Mouse (Mus musculus) lung, embryonic 15.5 days (tissue): ENCODE measurements around the gene Slit3. TPM values are rescaled to one million over a fixed set of nuclear protein-coding genes. Genes with fewer than 3 reads are reported as not detected.

Experiments used
- ATAC-seq: fragments of 200-750 bp; cut with Nextera tagmentation; 2 replicates; pipeline ENCODE4 v1.8.0; 2017; ENCODE audit warnings: moderate number of reproducible peaks, borderline replicate concordance; ENCODE audit not compliant: low FRiP score, low TSS enrichment; ENCODE audit errors: extremely low read depth
- H3K27ac ChIP-seq: fragments of 300-500 bp; sonication (generic); 2 replicates; pipeline ENCODE4 v1.5.1; 2015; ENCODE audit warnings: moderate library complexity, mild to moderate bottlenecking, inconsistent platforms
- H3K27me3 ChIP-seq: fragments of 300-500 bp; sonication (generic); 2 replicates; pipeline ENCODE4 v1.6.1; 2015; ENCODE audit warnings: inconsistent platforms
- H3K36me3 ChIP-seq: fragments of 300-500 bp; sonication (generic); 2 replicates; pipeline ENCODE4 v1.6.1; 2015; ENCODE audit warnings: inconsistent platforms
- H3K4me1 ChIP-seq: fragments of 300-500 bp; sonication (generic); 2 replicates; pipeline ENCODE4 v1.6.1; 2015; ENCODE audit warnings: inconsistent platforms
- H3K4me2 ChIP-seq: fragments of 300-500 bp; sonication (generic); 2 replicates; pipeline ENCODE4 v1.6.1; 2015; ENCODE audit warnings: inconsistent platforms, mild to moderate bottlenecking, moderate library complexity
- H3K4me3 ChIP-seq: fragments of 300-500 bp; sonication (generic); 2 replicates; pipeline ENCODE4 v1.5.1; 2015; ENCODE audit warnings: mild to moderate bottlenecking, inconsistent platforms
- H3K9ac ChIP-seq: fragments of 300-500 bp; sonication (generic); 2 replicates; pipeline ENCODE4 v1.6.1; 2015; ENCODE audit warnings: inconsistent platforms
- H3K9me3 ChIP-seq: fragments of 300-500 bp; sonication (generic); 2 replicates; pipeline ENCODE4 v1.6.1; 2016; ENCODE audit warnings: inconsistent platforms
- WGBS: fragments of 180-500 bp; shearing (Covaris S2); methylation state at CpG from one replicate; pipeline ENCODE4 v1.1.7; 2015; 5-methylcytosine and 5-hydroxymethylcytosine counted together
- polyA plus RNA-seq: library from polyadenylated mRNA; unstranded; fragments of >200 nt; fragmentation: Nextera tagmentation; extraction: Ambion mirVana; gene quantifications from 2 replicates; pipeline ENCODE4 v1.2.1, GENCODE M21; 2015

Slit3 gene
- polyA plus RNA-seq, 1 experiment from 2014 or later: 21.4 TPM

GRCm38 (mm10) chr11:35318433-35319020, 197.5 kb downstream of the Slit3 start:
- no peak for ATAC-seq
- WGBS: 76% methylated on average over 12 of the region's 12 CpGs

GRCm38 (mm10) chr11:35320518-35320917, 199.5 kb downstream of the Slit3 start:
- H3K9ac ChIP-seq: no peak overlapping the region
- H3K9me3 ChIP-seq: no peaks in the 10 kb centered on the region
- no peaks in the 10 kb centered on the region for H3K4me1 ChIP-seq
- H3K36me3 ChIP-seq: no peaks in the 10 kb centered on the region
- H3K27ac ChIP-seq: no peak overlapping the region
- H3K4me3 ChIP-seq: no peak overlapping the region
- ATAC-seq: no peak
- no peaks in the 10 kb centered on the region for H3K27me3 ChIP-seq
- 80% methylated on average over 3 of the region's 3 CpGs for WGBS
- H3K4me2 ChIP-seq: no peak overlapping the region

More at GRCm38 (mm10) chr11:35318433-35319020, 197.5 kb downstream of the Slit3 start:
- Histone ChIP-seq H3K9ac (no peak overlapping the region), H3K27me3 (no peaks in the 10 kb centered on the region), H3K4me2 (no peak overlapping the region), H3K36me3 (no peaks in the 10 kb centered on the region), H3K4me1 (0 out of 2 replicates have a peak, but pooled peaks cover 3% of the 10 kb centered on the region), H3K27ac (no peak overlapping the region), H3K9me3 (no peaks in the 10 kb centered on the region), H3K4me3 (no peak overlapping the region)

GRCm38 (mm10) chr11:35324397-35324796, 203.4 kb downstream of the Slit3 start:
- ATAC-seq: no peak
- Histone ChIP-seq H3K4me1 (no peaks in the 10 kb centered on the region), H3K27me3 (no peaks in the 10 kb centered on the region), H3K36me3 (no peaks in the 10 kb centered on the region), H3K9me3 (no peaks in the 10 kb centered on the region), H3K4me2 (no peak overlapping the region), H3K4me3 (no peak overlapping the region), H3K27ac (no peak overlapping the region), H3K9ac (no peak overlapping the region)
- WGBS: 49% methylated on average over 5 of the region's 5 CpGs

- no peaks in the 10 kb centered on the region for H3K4me1 ChIP-seq
- no peak overlapping the region for H3K4me3 ChIP-seq
- no peaks in the 10 kb centered on the region; the same call in 1 of the 2 replicates for H3K27me3 ChIP-seq
- ATAC-seq: no peak
- WGBS: 44% methylated on average over 10 of the region's 10 CpGs
- H3K9me3 ChIP-seq: no peaks in the 10 kb centered on the region
- H3K36me3 ChIP-seq: no peaks in the 10 kb centered on the region
- H3K27ac ChIP-seq: no peak overlapping the region
- H3K4me2 ChIP-seq: no peak overlapping the region
- no peak overlapping the region for H3K9ac ChIP-seq
Measured at GRCm38 (mm10) chr11:35325131-35325995, 204.3 kb downstream of the Slit3 start.

GRCm38 (mm10) chr11:35326346-35326745, 205.3 kb downstream of the Slit3 start:
- Histone ChIP-seq H3K4me3 (no peak overlapping the region), H3K27me3 (no peaks in the 10 kb centered on the region; the same call in 1 of the 2 replicates), H3K9me3 (no peaks in the 10 kb centered on the region), H3K4me2 (no peak overlapping the region), H3K4me1 (no peaks in the 10 kb centered on the region), H3K36me3 (no peaks in the 10 kb centered on the region), H3K27ac (no peak overlapping the region), H3K9ac (no peak overlapping the region)
- no peak for ATAC-seq
- WGBS: 40% methylated on average over 3 of the region's 3 CpGs

- no peaks in the 10 kb centered on the region for H3K4me1 ChIP-seq
- no peak for ATAC-seq
- no peaks in the 10 kb centered on the region for H3K9me3 ChIP-seq
- H3K36me3 ChIP-seq: no peaks in the 10 kb centered on the region
- H3K27ac ChIP-seq: no peak overlapping the region
- no peak overlapping the region for H3K9ac ChIP-seq
- H3K27me3 ChIP-seq: no peaks in the 10 kb centered on the region; the same call in 1 of the 2 replicates
- 66% methylated on average over 1 of the region's 1 CpGs for WGBS
- H3K4me3 ChIP-seq: no peak overlapping the region
- no peak overlapping the region for H3K4me2 ChIP-seq
Measured at GRCm38 (mm10) chr11:35327899-35328298, 206.9 kb downstream of the Slit3 start.

- Histone ChIP-seq H3K4me1 (no peaks in the 10 kb centered on the region), H3K36me3 (no peaks in the 10 kb centered on the region), H3K4me2 (no peak overlapping the region), H3K9me3 (no peaks in the 10 kb centered on the region), H3K27me3 (no peaks in the 10 kb centered on the region; the same call in 1 of the 2 replicates), H3K27ac (no peak overlapping the region), H3K9ac (no peak overlapping the region), H3K4me3 (no peak overlapping the region)
- no peak for ATAC-seq
- 64% methylated on average over 3 of the region's 3 CpGs for WGBS
Measured at GRCm38 (mm10) chr11:35331476-35331875, 210.5 kb downstream of the Slit3 start.

- Histone ChIP-seq H3K9ac (no peak overlapping the region), H3K9me3 (no peaks in the 10 kb centered on the region), H3K27ac (no peak overlapping the region), H3K27me3 (no peaks in the 10 kb centered on the region), H3K4me3 (no peak overlapping the region), H3K4me2 (no peak overlapping the region), H3K36me3 (no peaks in the 10 kb centered on the region), H3K4me1 (0 out of 2 replicates have a peak, but pooled peaks cover 3% of the 10 kb centered on the region)
- WGBS: 66% methylated on average over 8 of the region's 8 CpGs
- no peak for ATAC-seq
Measured at GRCm38 (mm10) chr11:35336558-35336957, 215.5 kb downstream of the Slit3 start.

- ATAC-seq: no peak
- Histone ChIP-seq H3K36me3 (no peaks in the 10 kb centered on the region), H3K27ac (no peak overlapping the region), H3K4me3 (no peak overlapping the region), H3K4me1 (0 out of 2 replicates have a peak, but pooled peaks cover 3% of the 10 kb centered on the region), H3K27me3 (no peaks in the 10 kb centered on the region), H3K9ac (no peak overlapping the region), H3K9me3 (no peaks in the 10 kb centered on the region), H3K4me2 (no peak overlapping the region)
- 68% methylated on average over 8 of the region's 8 CpGs for WGBS
Measured at GRCm38 (mm10) chr11:35337493-35337892, 216.5 kb downstream of the Slit3 start.

GRCm38 (mm10) chr11:35337927-35338819, 217.1 kb downstream of the Slit3 start:
- H3K27ac ChIP-seq: no peak overlapping the region
- 82% methylated on average over 19 of the region's 19 CpGs for WGBS

GRCm38 (mm10) chr11:35340752-35341151, 219.7 kb downstream of the Slit3 start:
- H3K27ac ChIP-seq: no peak overlapping the region
- no peak overlapping the region for H3K9ac ChIP-seq
- no peaks in the 10 kb centered on the region for H3K27me3 ChIP-seq
- no peak overlapping the region for H3K4me3 ChIP-seq
- H3K4me1 ChIP-seq: 0 out of 2 replicates have a peak, but pooled peaks cover 3% of the 10 kb centered on the region
- no peak; the same call in 1 of the 2 replicates for ATAC-seq
- no peaks in the 10 kb centered on the region for H3K36me3 ChIP-seq
- 38% methylated on average over 6 of the region's 6 CpGs for WGBS
- no peaks in the 10 kb centered on the region for H3K9me3 ChIP-seq
- no peak overlapping the region for H3K4me2 ChIP-seq

More at GRCm38 (mm10) chr11:35337927-35338819, 217.1 kb downstream of the Slit3 start:
- Histone ChIP-seq H3K4me2 (no peak overlapping the region), H3K9me3 (no peaks in the 10 kb centered on the region), H3K4me1 (0 out of 2 replicates have a peak, but pooled peaks cover 3% of the 10 kb centered on the region), H3K4me3 (no peak overlapping the region), H3K36me3 (no peaks in the 10 kb centered on the region), H3K9ac (no peak overlapping the region), H3K27me3 (no peaks in the 10 kb centered on the region)
- ATAC-seq: no peak
